Mouse (Mus musculus): ENCODE data around the gene Ugt1a2.

Gene Ugt1a2

DNA sequence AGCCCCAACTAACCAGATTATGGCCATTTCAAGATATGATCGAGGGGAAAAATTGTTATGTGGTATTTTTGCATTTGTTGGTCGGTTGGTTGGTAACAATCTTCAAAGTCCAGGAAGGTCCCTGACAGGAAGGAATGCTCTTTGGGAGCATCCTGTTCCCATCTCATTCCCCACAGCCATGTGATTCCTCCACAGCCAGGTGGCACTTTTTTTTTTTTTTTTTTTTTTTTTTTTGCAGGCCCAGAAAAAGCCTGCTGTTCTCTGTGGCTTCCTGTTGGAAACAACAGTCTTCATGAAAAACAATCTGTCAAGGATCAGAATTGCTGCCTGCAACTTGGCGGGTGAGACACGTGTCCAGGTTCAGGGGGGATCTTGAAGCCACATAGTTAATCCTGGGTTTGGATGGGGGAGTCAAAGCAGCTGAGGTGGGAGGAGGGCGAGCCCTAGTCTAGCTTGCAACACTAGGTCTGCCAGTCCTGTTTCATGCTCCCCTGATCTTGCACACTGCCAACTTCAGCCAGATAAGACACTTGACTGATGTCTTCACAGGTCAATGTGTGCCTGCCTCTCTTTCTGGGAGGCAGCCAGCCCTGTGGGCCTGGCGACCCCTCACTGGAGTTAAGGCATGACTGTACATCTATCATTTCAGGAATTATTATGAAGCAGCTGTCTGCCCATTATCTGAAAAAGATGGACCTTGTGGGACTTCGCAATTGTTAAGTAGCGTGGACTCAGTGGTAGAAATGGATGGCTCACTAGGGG lies 58.7 kb downstream of the Ugt1a2 start:
- DNase-seq (ENCODE audit: low read depth), result no peak

GRCm38 (mm10) chr1:88259643-88260024 lies 59.2 kb downstream of the Ugt1a2 start:
- DNase-seq (ENCODE audit: low read depth), result no peak

DNA sequence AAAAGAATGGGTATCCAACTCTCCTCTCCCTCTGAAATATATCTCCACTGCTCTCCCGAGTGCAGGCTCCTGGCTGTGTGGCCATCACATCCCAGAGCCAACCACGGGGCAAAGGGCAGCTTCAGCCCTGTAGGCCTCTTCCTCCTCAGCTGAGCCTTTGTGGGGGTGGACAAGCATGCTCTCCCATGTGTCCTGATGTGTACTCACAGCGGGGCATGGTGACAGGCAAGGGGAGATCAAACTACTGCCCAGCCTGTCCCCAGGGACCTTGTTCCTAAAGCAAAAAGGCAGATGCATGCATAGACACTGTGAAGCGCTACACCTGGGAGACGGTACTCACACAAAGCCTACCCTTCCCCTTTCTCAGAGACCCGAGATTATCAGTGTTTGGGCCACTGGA lies 59.7 kb downstream of the Ugt1a2 start:
- no peak for DNase-seq (ENCODE audit: low read depth)

DNA sequence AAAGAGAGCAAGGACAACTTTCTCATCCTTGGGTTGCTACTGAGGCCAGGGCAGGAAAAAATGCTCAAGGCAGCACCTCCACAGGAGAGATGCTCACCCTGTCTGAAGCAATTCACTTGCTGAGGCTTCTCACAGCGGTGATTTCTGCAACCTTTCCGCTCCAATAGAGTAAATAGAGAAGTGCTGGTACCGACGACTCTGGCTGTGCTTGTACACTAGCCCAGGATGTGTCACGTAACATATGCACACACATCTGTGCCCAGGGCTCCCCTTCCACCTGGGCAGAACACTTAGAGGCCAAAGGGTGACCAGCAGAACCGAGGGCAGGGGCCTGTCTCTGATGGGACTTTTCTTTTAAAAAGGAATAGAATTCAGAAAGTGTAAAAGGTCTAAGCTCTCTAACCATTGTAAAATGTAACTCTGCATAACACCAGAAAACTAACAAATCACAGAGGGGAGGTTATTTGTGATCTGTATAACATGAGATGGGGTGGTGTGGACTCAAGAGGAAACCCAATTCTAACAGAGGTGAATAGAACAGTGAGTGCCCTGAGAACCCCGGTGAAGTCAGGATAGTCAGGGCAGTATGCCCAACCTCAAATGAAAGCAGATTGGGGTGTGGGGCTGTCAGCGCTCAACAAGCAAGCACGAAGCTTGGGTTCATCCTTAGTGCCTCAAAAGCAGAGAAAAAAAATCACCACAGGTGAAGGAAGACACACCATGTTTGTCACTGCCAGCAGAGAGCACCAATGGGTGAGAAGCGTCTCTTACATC lies 60.4 kb downstream of the Ugt1a2 start:
- DNase-seq (ENCODE audit: low read depth), result no peak

DNA sequence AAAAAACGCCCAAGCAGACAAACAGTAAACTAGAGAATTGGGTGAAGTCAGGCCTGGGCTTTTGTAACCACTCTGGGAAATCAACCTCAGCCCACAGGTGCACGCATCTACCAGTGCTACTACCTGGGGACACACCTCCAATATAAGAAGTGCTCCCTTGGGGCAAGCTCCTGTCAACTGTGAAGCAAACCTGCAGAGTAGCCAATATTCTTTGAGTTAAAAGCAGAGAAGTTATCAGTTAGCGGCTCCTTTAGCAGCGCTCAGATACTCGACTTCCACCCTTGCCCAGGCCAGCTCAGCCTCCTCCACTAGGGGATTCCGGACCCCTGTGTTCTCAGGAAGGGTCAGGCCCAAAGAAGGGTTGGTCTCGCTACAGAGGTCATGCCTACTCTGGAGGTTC lies 61.3 kb downstream of the Ugt1a2 start:
- DNase-seq (ENCODE audit: low read depth), result no peak

GRCm38 (mm10) chr1:88262255-88262654 lies 61.9 kb downstream of the Ugt1a2 start:
- DNase-seq (ENCODE audit: low read depth), result no peak

- no peak for DNase-seq (ENCODE audit: low read depth)
Observed at GRCm38 (mm10) chr1:88262961-88263360, 62.6 kb downstream of the Ugt1a2 start.

DNA sequence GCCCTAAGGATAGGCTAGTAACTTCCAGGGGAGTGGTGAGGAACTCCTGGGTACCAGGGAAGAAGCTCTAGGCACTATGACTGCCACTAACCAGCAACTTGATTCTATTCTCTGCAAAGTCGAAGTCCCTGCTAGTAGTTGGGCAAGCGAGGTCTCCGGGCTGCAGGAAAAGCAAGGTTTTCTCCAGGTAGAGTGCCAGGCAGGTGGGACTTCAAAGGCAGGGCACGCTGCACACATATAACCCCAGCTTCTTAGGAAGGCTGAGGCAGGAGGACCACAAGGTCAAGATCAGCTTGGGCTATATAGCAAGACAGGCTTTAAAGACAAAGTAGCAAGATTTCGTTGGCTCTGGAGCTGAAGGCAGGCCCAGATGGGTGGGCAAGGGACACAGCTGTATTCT lies 63.4 kb downstream of the Ugt1a2 start:
- no peak for DNase-seq (ENCODE audit: low read depth)

DNA sequence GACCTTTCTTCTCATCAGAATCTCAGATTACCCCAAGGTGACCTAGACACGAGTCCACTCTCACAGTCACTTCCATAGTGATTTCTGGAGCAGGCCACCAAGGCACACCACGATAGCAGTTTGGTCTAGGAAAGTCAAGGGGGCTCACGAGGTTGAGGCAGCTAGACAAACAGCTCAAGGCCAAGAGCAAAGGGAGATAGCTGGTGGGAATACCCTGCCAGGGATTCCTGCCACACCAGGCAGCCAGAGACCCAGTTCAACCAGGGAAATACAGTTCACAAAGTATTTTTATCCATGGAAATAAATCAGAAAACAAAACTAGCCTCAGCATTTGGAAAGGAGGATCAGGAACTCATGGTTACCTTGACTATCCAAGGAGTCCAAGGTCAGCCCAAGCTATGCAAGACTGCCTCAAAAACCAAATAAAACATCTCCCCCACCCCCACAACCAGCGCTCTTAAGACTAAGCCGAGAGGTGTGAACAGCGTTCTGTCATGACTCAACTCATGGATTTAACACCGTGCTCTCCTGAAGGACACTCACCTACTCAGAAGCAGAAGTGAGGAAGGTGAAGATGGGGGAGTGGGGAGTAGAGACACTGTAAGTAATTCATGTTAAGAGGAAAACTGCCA lies 64.0 kb downstream of the Ugt1a2 start:
- no peak for DNase-seq (ENCODE audit: low read depth)

DNA sequence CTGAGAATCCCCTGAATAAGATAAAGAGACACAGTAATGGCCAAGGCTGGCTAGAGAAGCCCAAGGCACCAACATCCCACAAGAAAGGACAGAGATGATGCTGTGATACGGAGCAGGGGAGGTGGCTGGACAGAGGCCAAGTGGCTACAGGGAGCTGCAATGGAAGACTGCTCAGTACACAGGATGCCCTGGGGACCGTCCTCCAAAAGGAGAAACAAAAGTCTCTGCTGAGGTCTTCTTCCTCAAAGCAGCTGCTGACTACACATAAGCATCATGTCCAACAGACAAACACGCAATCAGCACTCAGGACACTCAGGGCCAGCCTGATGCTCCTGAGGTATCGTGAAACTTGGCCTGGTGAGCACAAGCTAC lies 64.5 kb downstream of the Ugt1a2 start:
- DNase-seq (ENCODE audit: low read depth), result no peak

DNA sequence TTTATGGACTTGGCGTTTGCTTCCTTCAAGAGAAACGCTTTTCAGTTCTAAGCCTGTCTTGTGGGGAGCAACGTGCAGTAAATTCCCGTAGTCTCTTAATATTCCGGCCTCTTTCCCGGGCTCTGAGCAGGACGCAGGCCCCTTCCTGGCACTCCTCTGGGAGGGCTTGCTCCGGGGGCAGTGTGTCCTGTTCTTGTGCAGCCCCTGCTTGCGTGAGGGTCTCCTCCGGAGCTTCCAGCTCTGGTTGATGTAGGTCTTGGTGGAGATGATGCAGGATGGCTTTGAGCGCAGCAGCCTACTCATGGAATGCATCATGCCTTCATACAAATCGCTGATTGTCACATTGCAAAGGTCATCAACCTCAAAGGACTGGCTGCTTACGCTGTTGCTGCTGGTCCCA lies 65.7 kb downstream of the Ugt1a2 start:
- DNase-seq (ENCODE audit: low read depth), result no peak

DNA sequence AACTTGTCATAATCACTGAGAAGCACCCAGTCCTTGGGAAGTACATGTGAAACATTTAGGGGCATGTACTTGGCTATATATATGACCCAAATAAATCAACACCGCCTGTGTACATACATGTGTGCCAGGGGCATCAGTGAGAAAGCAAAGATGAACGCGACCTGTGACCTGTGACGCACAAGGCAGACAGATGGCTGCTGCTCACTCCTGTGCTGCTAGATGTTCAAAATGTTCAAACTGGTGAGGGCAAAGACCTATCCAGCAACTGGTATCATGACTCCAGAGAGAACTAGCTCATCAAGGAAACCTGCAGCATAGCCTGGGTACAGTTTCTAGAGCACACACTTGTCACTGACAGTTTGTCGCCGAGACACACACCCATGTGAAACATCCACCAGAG lies 67.1 kb downstream of the Ugt1a2 start:
- no peak for DNase-seq (ENCODE audit: low read depth)

GRCm38 (mm10) chr1:88268070-88268469 lies 67.7 kb downstream of the Ugt1a2 start:
- no peak for DNase-seq (ENCODE audit: low read depth)

Measured in c-Kit-positive CD71-positive TER-119-negative erythroid progenitor cells, embryonic 14.5 days (primary cell).